Mouse (Mus musculus): ENCODE data around the gene Hist1h4i. TPM values are rescaled to one million over a fixed set of nuclear protein-coding genes. Genes with fewer than 3 reads are reported as not detected.

The Hist1h4i gene
- polyA plus RNA-seq (2012; rRNA removed) = 88.8 and 92.7 TPM in 2 replicates

GRCm38 (mm10) chr13:22041142-22041536 is at the start of gene Hist1h4i:
TSS of gene Hist1h4i (minus strand) at chr13:22041362.

GRCm38 (mm10) chr13:22084140-22084539 is 43.0 kb upstream of the Hist1h4i start, which contains the start of gene Vmn1r188:
TSS of gene Vmn1r188 (plus strand) at chr13:22084440.

GRCm38 (mm10) chr13:22042568-22043502 is 1.7 kb upstream of the Hist1h4i start, which contains the start of the genes Hist1h2ag and Hist1h2bj:
TSS of gene Hist1h2ag (minus strand) at chr13:22042944.
TSS of gene Hist1h2bj (plus strand) at chr13:22043214.

GRCm38 (mm10) chr13:22035267-22036148 is 5.7 kb downstream of the Hist1h4i start, which contains the start of the genes Hist1h2ah and Hist1h2bk:
TSS of gene Hist1h2ah (minus strand) at chr13:22035568.
TSS of gene Hist1h2bk (plus strand) at chr13:22035870.

GRCm38 (mm10) chr13:22009642-22010041 is 31.5 kb downstream of the Hist1h4i start, which contains the start of gene Prss16:
TSS of gene Prss16 (minus strand) at chr13:22009742.

Other genes with a start within 250 kb of the Hist1h4i start
- 10.6 and 13.5 TPM in 2 replicates for gene Hist1h2bq, start 231.2 kb downstream of the Hist1h4i start, polyA plus RNA-seq (2012; rRNA removed)
- gene Hist1h2ao, start 230.9 kb downstream of the Hist1h4i start, polyA plus RNA-seq (2012; rRNA removed) = 0.12 and 0.19 TPM in 2 replicates
- gene Hist1h4m, start 229.6 kb downstream of the Hist1h4i start, polyA plus RNA-seq (2012; rRNA removed) = not detected in 2 replicates
- gene Hist1h4n, start 209.2 kb downstream of the Hist1h4i start, polyA plus RNA-seq (2012; rRNA removed) = 44.5 and 54.6 TPM in 2 replicates
- gene Hist1h2ap, start 207.9 kb downstream of the Hist1h4i start, polyA plus RNA-seq (2012; rRNA removed) = 78.6 and 88.4 TPM in 2 replicates
- gene Hist1h2br, start 207.6 kb downstream of the Hist1h4i start, polyA plus RNA-seq (2012; rRNA removed) = 5.4 and 8.3 TPM in 2 replicates
- gene Zfp184, start 96.3 kb downstream of the Hist1h4i start, polyA plus RNA-seq (2012; rRNA removed) = 0.38 and 0.40 TPM in 2 replicates
- not detected in 2 replicates for gene Pom121l2, start 60.2 kb downstream of the Hist1h4i start, polyA plus RNA-seq (2012; rRNA removed)
- 0.35 and 0.44 TPM in 2 replicates for gene Prss16, start 31.6 kb downstream of the Hist1h4i start, polyA plus RNA-seq (2012; rRNA removed)
- 4.6 and 8.3 TPM in 2 replicates for gene Hist1h2ah, start 5.8 kb downstream of the Hist1h4i start, polyA plus RNA-seq (2012; rRNA removed)
- 16.6 and 17.0 TPM in 2 replicates for gene Hist1h2bk, start 5.5 kb downstream of the Hist1h4i start, polyA plus RNA-seq (2012; rRNA removed)
- 30.4 and 32.0 TPM in 2 replicates for gene Hist1h2ag, start 1.6 kb upstream of the Hist1h4i start, polyA plus RNA-seq (2012; rRNA removed)
- 23.7 and 28.8 TPM in 2 replicates for gene Hist1h2bj, start 1.9 kb upstream of the Hist1h4i start, polyA plus RNA-seq (2012; rRNA removed)
- not detected in 2 replicates for gene Vmn1r188, start 43.1 kb upstream of the Hist1h4i start, polyA plus RNA-seq (2012; rRNA removed)
- not detected in 2 replicates for gene Vmn1r189, start 64.5 kb upstream of the Hist1h4i start, polyA plus RNA-seq (2012; rRNA removed)
- gene Vmn1r191, start 142.6 kb upstream of the Hist1h4i start, polyA plus RNA-seq (2012; rRNA removed) = not detected in 2 replicates
- gene Vmn1r192, start 149.8 kb upstream of the Hist1h4i start, polyA plus RNA-seq (2012; rRNA removed) = not detected in 2 replicates
- gene Vmn1r193, start 181.8 kb upstream of the Hist1h4i start, polyA plus RNA-seq (2012; rRNA removed) = not detected in 2 replicates
- gene Vmn1r194, start 202.9 kb upstream of the Hist1h4i start, polyA plus RNA-seq (2012; rRNA removed) = not detected in 2 replicates
- gene Vmn1r195, start 229.2 kb upstream of the Hist1h4i start, polyA plus RNA-seq (2012; rRNA removed) = not detected in 2 replicates
- gene Vmn1r196, start 248.6 kb upstream of the Hist1h4i start, polyA plus RNA-seq (2012; rRNA removed) = not detected in 2 replicates